Mouse (Mus musculus): ENCODE measurements around the gene Olfr1008.

GRCm38 (mm10) chr2:85650604-85651003 lies 38.6 kb upstream of the Olfr1008 start, which contains the start of gene Olfr1002:
- TF ChIP-seq MAX (IDR thresholded peaks at IDR 0.05): no peak
- no peak for TF ChIP-seq CTCF (IDR thresholded peaks at IDR 0.05; ENCODE audit: control insufficient read depth, insufficient read depth, insufficient read length)
- TF ChIP-seq MYOD1 (IDR thresholded peaks at IDR 0.05; ENCODE audit: control insufficient read depth, insufficient read length, low read depth): no peak
- no peak for TF ChIP-seq MYOG (IDR thresholded peaks at IDR 0.05; ENCODE audit: control insufficient read depth, extremely low read depth, insufficient read length)
- no peak for TF ChIP-seq USF1 (IDR thresholded peaks at IDR 0.05; ENCODE audit: low read depth)

All from C2C12 (cell line).